Mouse (Mus musculus) midbrain, embryonic 10.5 days (tissue): Measurements from ENCODE around the gene Kat7. TPM values are rescaled to one million over a fixed set of nuclear protein-coding genes. Genes with fewer than 3 reads are reported as not detected.

Experiments used
- DNase-seq: peaks from one replicate; pipeline ENCODE4 v3.0.0-alpha.2; 2017; ENCODE audit warnings: low spot score
- H3K27ac ChIP-seq: fragments of 300-500 bp; sonication (generic); replicated peaks from 2 replicates; pipeline ENCODE4 v1.5.1; 2016; ENCODE audit warnings: mild to moderate bottlenecking
- H3K27me3 ChIP-seq: fragments of 300-500 bp; sonication (generic); 2 replicates; pipeline ENCODE4 v1.6.1; 2016; ENCODE audit warnings: low read depth, mild to moderate bottlenecking; ENCODE audit not compliant: poor library complexity, severe bottlenecking
- H3K36me3 ChIP-seq: fragments of 300-500 bp; sonication (generic); 2 replicates; pipeline ENCODE4 v1.6.1; 2016; ENCODE audit warnings: mild to moderate bottlenecking, moderate library complexity
- H3K4me1 ChIP-seq: fragments of 300-500 bp; sonication (generic); 2 replicates; pipeline ENCODE4 v1.6.1; 2016
- H3K4me3 ChIP-seq: fragments of 300-500 bp; sonication (generic); 2 replicates; pipeline ENCODE4 v1.5.1; 2016; ENCODE audit warnings: mild to moderate bottlenecking, moderate library complexity
- H3K9me3 ChIP-seq: fragments of 300-500 bp; sonication (generic); replicated peaks from 2 replicates; pipeline ENCODE4 v1.6.1; 2016; ENCODE audit warnings: mild to moderate bottlenecking
- WGBS: fragments of 180-500 bp; shearing (Covaris S2); methylation state at CpG from one replicate; pipeline ENCODE4 v1.1.7; 2016; 5-methylcytosine and 5-hydroxymethylcytosine counted together
- polyA plus RNA-seq: library from polyadenylated mRNA; unstranded; fragments of >200 nt; fragmentation: Nextera tagmentation; extraction: Ambion mirVana; gene quantifications from 2 replicates; pipeline ENCODE4 v1.2.1, GENCODE M21; 2016

Gene Kat7
- polyA plus RNA-seq, 1 experiment from 2014 or later, result 91.6 TPM

GRCm38 (mm10) chr11:95343180-95343579, 33.1 kb upstream of the Kat7 start:
- Histone ChIP-seq H3K4me1 (peaks cover 16% of the 10 kb centered on the region), H3K4me3 (no peak overlapping the region), H3K36me3 (peaks cover 4% of the 10 kb centered on the region; the same call in 1 of the 2 replicates), H3K27ac (no peak overlapping the region), H3K9me3 (no peaks in the 10 kb centered on the region), H3K27me3 (peaks cover 17% of the 10 kb centered on the region)
- WGBS, result 86% methylated on average over 4 of the region's 4 CpGs
- no peak for DNase-seq

GRCm38 (mm10) chr11:95340664-95341063, 30.6 kb upstream of the Kat7 start:
- Histone ChIP-seq H3K27ac (no peak overlapping the region), H3K9me3 (no peaks in the 10 kb centered on the region), H3K36me3 (no peaks in the 10 kb centered on the region), H3K4me1 (peaks cover 35% of the 10 kb centered on the region), H3K27me3 (peaks cover 25% of the 10 kb centered on the region), H3K4me3 (no peak overlapping the region)
- DNase-seq, result no peak
- 61% methylated on average over 5 of the region's 5 CpGs for WGBS

- no peak for DNase-seq
- H3K27ac ChIP-seq, result no peak overlapping the region
- peaks cover 25% of the 10 kb centered on the region for H3K27me3 ChIP-seq
- H3K4me1 ChIP-seq, result peaks cover 35% of the 10 kb centered on the region
- no peaks in the 10 kb centered on the region for H3K9me3 ChIP-seq
- H3K36me3 ChIP-seq, result no peaks in the 10 kb centered on the region
- no peak overlapping the region for H3K4me3 ChIP-seq
- 90% methylated on average over 1 of the region's 1 CpGs for WGBS
Measured at GRCm38 (mm10) chr11:95340259-95340658, 30.2 kb upstream of the Kat7 start.

GRCm38 (mm10) chr11:95339471-95340021, 29.5 kb upstream of the Kat7 start:
- H3K4me1 ChIP-seq, result peaks cover 35% of the 10 kb centered on the region
- peaks cover 25% of the 10 kb centered on the region for H3K27me3 ChIP-seq
- 30% methylated on average over 14 of the region's 14 CpGs for WGBS
- H3K36me3 ChIP-seq, result no peaks in the 10 kb centered on the region
- H3K27ac ChIP-seq, result peak overlapping the region; percentile 43; the same call in 1 of the 2 replicates
- peak overlapping the region; percentile 9 for H3K4me3 ChIP-seq
- DNase-seq, result no peak
- H3K9me3 ChIP-seq, result no peaks in the 10 kb centered on the region

- Histone ChIP-seq H3K36me3 (no peaks in the 10 kb centered on the region), H3K27ac (peak overlapping the region; percentile 90), H3K4me3 (peak overlapping the region; percentile 98), H3K9me3 (no peaks in the 10 kb centered on the region), H3K4me1 (peaks cover 35% of the 10 kb centered on the region), H3K27me3 (peaks cover 25% of the 10 kb centered on the region)
- DNase-seq, result no peak
- 37% methylated on average over 9 of the region's 9 CpGs for WGBS
Measured at GRCm38 (mm10) chr11:95337846-95338342, 27.8 kb upstream of the Kat7 start.

- no peaks in the 10 kb centered on the region for H3K36me3 ChIP-seq
- peaks cover 38% of the 10 kb centered on the region for H3K4me1 ChIP-seq
- H3K27ac ChIP-seq, result peak overlapping the region; percentile 90
- WGBS, result under 1% methylated on average over 50 of the region's 50 CpGs
- H3K27me3 ChIP-seq, result peaks cover 25% of the 10 kb centered on the region
- peak; percentile 74 for DNase-seq
- H3K4me3 ChIP-seq, result peak overlapping the region; percentile 98
- H3K9me3 ChIP-seq, result no peaks in the 10 kb centered on the region
Measured at GRCm38 (mm10) chr11:95337129-95337813, 27.2 kb upstream of the Kat7 start.

GRCm38 (mm10) chr11:95336568-95337128, 26.6 kb upstream of the Kat7 start, which contains the start of gene Fam117a:
Gene Fam117a (plus strand): TSS chr11:95337018.
- peak; percentile 88 for DNase-seq
- peaks cover 43% of the 10 kb centered on the region for H3K4me1 ChIP-seq
- WGBS, result under 1% methylated on average over 27 of the region's 27 CpGs
- no peaks in the 10 kb centered on the region for H3K36me3 ChIP-seq
- no peaks in the 10 kb centered on the region for H3K9me3 ChIP-seq
- H3K27ac ChIP-seq, result peak within 1 kb of the TSS; percentile 90
- peaks cover 25% of the 10 kb centered on the region for H3K27me3 ChIP-seq
- peak within 1 kb of the TSS; percentile 98 for H3K4me3 ChIP-seq

GRCm38 (mm10) chr11:95334448-95335060, 24.5 kb upstream of the Kat7 start:
- no peak for DNase-seq
- H3K4me3 ChIP-seq, result no peak overlapping the region
- 72% methylated on average over 5 of the region's 5 CpGs for WGBS
- H3K9me3 ChIP-seq, result no peaks in the 10 kb centered on the region
- H3K36me3 ChIP-seq, result no peaks in the 10 kb centered on the region
- no peak overlapping the region for H3K27ac ChIP-seq
- H3K4me1 ChIP-seq, result peaks cover 35% of the 10 kb centered on the region
- peaks cover 22% of the 10 kb centered on the region for H3K27me3 ChIP-seq

- no peak overlapping the region for H3K4me3 ChIP-seq
- 84% methylated on average over 9 of the region's 9 CpGs for WGBS
- peaks cover 29% of the 10 kb centered on the region for H3K4me1 ChIP-seq
- H3K27ac ChIP-seq, result no peak overlapping the region
- no peaks in the 10 kb centered on the region for H3K36me3 ChIP-seq
- H3K27me3 ChIP-seq, result peaks cover 15% of the 10 kb centered on the region
- H3K9me3 ChIP-seq, result no peaks in the 10 kb centered on the region
- no peak for DNase-seq
Measured at GRCm38 (mm10) chr11:95333805-95334204, 23.8 kb upstream of the Kat7 start.

- 72% methylated on average over 4 of the region's 4 CpGs for WGBS
- Histone ChIP-seq H3K27ac (no peak overlapping the region), H3K36me3 (no peaks in the 10 kb centered on the region), H3K9me3 (no peaks in the 10 kb centered on the region), H3K27me3 (peaks cover 9% of the 10 kb centered on the region), H3K4me1 (peaks cover 27% of the 10 kb centered on the region), H3K4me3 (no peak overlapping the region)
- DNase-seq, result no peak
Measured at GRCm38 (mm10) chr11:95333209-95333608, 23.2 kb upstream of the Kat7 start.

GRCm38 (mm10) chr11:95330662-95331061, 20.6 kb upstream of the Kat7 start:
- DNase-seq, result no peak
- H3K4me1 ChIP-seq, result peaks cover 8% of the 10 kb centered on the region; the same call in 1 of the 2 replicates
- no peaks in the 10 kb centered on the region for H3K36me3 ChIP-seq
- no peaks in the 10 kb centered on the region for H3K27me3 ChIP-seq
- no peaks in the 10 kb centered on the region for H3K9me3 ChIP-seq
- H3K4me3 ChIP-seq, result no peak overlapping the region
- 78% methylated on average over 1 of the region's 1 CpGs for WGBS
- no peak overlapping the region for H3K27ac ChIP-seq

GRCm38 (mm10) chr11:95328629-95329028, 18.6 kb upstream of the Kat7 start:
- no peaks in the 10 kb centered on the region for H3K9me3 ChIP-seq
- no peaks in the 10 kb centered on the region for H3K36me3 ChIP-seq
- WGBS, result 85% methylated on average over 5 of the region's 5 CpGs
- no peaks in the 10 kb centered on the region for H3K27me3 ChIP-seq
- DNase-seq, result no peak
- no peak overlapping the region for H3K4me3 ChIP-seq
- H3K4me1 ChIP-seq, result peaks cover 20% of the 10 kb centered on the region
- H3K27ac ChIP-seq, result no peak overlapping the region
